Mouse (Mus musculus) testis, adult 2 months (tissue): ENCODE data around the gene Npas3.

Experiments
- CTCF ChIP-seq: fragments of 200-500 bp; IDR thresholded peaks from 2 replicates; pipeline ENCODE4 v1.5.1; 2012; ENCODE audit warnings: low read depth, mild to moderate bottlenecking, inconsistent platforms, low read length, moderate library complexity; ENCODE audit not compliant: control insufficient read depth, insufficient read depth, insufficient replicate concordance
- POLR2A ChIP-seq: fragments of 200-500 bp; IDR thresholded peaks from 2 replicates; pipeline ENCODE4 v1.6.1; 2012; ENCODE audit warnings: low read depth, mild to moderate bottlenecking, inconsistent platforms, low read length, moderate library complexity; ENCODE audit not compliant: control insufficient read depth

- TF ChIP-seq POLR2A (no peak), CTCF (no peak)
These were observed 474.5 kb downstream of the Npas3 start for GRCm38 (mm10) chr12:53722718-53723698.
